Mouse (Mus musculus) hematopoietic stem cell, adult 5-6 weeks (primary cell): ENCODE results near the gene Arhgdib. TPM values are rescaled to one million over a fixed set of nuclear protein-coding genes. Genes with fewer than 3 reads are reported as not detected.

Source experiments
- ATAC-seq, 2 experiments: fragments of 125-278 bp in 1 of 2; replicated peaks in 1 of 2; 2 replicates each; pipeline ENCODE4 v1.8.0; 2016 to 2017; ENCODE audit warnings: inconsistent platforms in 2 of 2, mild to moderate bottlenecking in 2 of 2, moderate number of reproducible peaks in 2 of 2, low read depth in 1 of 2, moderate TSS enrichment in 1 of 2; ENCODE audit not compliant: low FRiP score in 2 of 2, poor library complexity in 2 of 2, severe bottlenecking in 2 of 2, insufficient read depth in 1 of 2, low TSS enrichment in 1 of 2
- total RNA-seq: library from RNA; stranded (forward); fragments of 172-1452, 232-1000 nt; gene quantifications from 2 replicates; pipeline ENCODE4 v1.2.3, GENCODE M21; 2017

The Arhgdib gene
- total RNA-seq, 1 experiment from 2014 or later, result 665 TPM

DNA sequence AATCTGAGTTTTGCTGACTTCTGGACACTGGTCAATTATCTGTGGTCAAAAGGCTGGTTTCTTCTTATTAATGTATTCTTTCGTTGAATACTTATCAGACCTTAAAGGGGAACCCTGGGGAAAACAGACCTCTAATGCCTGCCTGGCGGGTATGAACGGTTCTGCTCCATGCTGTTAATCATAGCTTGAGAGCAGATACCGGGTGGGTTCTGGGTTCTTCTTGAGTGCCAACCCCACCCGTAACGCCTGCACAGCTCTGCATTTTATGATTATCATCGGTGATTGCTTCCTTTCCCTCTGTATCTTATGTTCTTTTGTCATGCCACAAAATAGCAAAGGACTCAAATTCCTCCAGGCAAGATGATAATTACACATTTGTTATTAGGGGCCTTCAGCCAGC is 7.6 kb downstream of the Arhgdib start:
- ATAC-seq, result no peak

- no peak for ATAC-seq
These were observed 10.5 kb downstream of the Arhgdib start for GRCm38 (mm10) chr6:136931246-136931645.

- peak; percentile 98 to 100 for ATAC-seq
These were observed 11.0 kb downstream of the Arhgdib start for GRCm38 (mm10) chr6:136930677-136931076.

- ATAC-seq, result no peak
These were observed 14.1 kb downstream of the Arhgdib start for GRCm38 (mm10) chr6:136927626-136928025.

GRCm38 (mm10) chr6:136925049-136925448 is 16.6 kb downstream of the Arhgdib start:
- ATAC-seq, result peak in 1 of 2 experiments; percentile 40; a peak in 1 of 4 replicates

DNA sequence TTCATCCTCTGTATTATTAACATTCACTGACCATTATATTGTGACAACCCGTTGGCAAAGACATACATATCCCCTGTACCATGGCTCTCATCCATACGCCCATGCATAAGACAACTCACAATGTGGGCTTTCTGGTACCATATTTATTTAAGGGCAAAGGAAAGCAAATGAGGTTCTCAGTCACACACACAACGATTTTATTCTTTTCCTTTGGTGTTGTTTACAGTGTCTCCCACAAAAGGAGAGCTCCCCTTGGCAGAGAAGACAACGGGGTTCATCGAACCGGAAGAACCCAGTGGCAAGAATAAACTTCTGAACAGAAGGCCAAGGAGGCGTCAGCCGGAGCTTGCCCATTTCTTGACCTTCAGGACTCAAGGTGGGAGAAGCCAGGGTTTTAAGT is 18.2 kb downstream of the Arhgdib start, which contains the start of gene Pde6h:
Gene Pde6h (plus strand): TSS at position 301 of the 400 bp plus-strand sequence.
- no peak for ATAC-seq

- no peak for ATAC-seq
These were observed 18.8 kb downstream of the Arhgdib start for GRCm38 (mm10) chr6:136922871-136923270.

- ATAC-seq, result no peak
These were observed 19.6 kb downstream of the Arhgdib start, which contains the start of gene Erp27 for GRCm38 (mm10) chr6:136922080-136922479. Erp27 (minus strand) TSS chr6:136922180.

DNA sequence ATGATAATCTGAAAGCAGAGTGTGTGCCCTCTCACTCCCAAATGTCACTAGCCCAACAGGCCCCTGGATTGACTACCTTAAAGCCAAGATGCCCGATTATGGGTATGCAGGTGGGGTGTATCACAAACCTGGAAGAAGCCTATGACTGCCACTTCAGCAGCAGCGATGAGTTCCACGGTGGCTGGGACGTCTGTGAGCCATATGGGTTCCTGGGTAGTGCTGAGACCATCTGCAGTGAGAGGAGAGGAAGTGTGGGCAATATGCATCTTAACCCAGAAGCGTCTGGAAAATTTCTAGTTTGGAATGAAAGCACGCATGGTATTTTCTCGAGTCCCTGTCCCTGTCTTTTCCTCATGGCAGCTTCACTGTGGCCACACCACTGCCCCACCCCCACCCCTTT is 20.1 kb downstream of the Arhgdib start:
- ATAC-seq, result peak in 1 of 2 experiments; percentile 35; a peak in 1 of 4 replicates

DNA sequence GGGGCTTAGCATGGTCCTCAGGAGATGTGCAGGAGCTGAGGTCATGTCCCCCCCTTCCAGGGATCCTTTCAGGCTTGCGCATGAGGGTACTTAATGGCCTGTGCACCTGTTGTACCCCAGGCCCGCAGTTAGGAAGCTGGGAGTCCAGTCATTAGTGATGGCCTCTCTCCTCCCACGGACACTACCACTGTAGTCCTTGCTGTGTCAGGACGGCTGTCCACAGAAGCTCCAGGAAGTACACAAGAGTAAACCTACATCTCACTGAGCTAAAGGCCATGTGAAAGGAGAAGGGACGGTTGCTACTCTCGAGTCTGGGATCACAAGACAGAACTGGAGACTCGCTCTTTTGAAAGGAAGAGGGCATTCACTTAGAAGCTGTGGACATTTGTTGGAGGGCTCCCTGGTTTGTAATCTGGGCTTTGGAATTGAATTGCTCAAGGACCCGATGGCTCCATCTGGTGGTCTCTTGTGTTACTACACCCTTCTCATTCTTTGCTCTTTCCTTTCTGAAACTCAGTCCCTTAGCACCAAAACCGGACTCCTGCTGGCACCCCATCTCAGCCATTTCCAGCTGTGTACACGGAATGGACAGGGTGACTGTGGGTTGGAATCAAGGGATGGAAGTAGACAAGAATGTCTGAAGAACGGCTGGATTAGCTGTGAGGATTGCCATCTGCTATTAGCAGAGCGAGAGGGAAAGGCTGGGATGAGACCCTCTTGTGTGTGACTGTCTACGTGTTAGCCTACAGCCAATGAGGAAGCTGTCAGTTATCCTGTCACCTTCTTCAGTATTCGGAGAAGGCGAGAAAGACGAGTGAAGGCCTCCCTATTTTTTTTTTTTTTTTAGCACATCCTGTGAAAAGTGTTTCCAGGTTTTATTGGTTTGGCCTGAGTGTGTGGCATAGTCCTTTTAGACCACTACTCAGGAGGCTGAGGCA is 21.1 kb downstream of the Arhgdib start:
- ATAC-seq, result peak; percentile 47 to 60; a peak in 3 of 4 replicates

DNA sequence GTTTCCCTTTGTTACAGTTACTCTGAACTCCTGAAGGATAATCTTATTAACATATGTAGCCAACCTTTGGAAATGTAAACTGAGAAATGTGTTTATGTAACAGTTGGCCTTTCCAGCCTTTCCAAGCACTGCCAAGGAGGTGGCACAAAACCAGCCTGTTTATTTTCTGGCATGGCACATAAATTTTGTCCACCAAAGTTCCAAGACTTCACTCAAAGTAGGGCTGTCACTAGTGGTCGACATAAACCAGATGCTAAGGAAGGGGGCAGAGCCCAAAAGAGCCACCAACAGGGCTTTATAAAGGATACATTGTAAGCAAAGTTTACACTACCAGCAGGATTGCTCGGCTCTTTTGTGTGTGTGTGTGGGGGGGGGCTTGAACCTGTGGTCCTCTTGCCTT is 23.8 kb downstream of the Arhgdib start:
- ATAC-seq, result no peak

DNA sequence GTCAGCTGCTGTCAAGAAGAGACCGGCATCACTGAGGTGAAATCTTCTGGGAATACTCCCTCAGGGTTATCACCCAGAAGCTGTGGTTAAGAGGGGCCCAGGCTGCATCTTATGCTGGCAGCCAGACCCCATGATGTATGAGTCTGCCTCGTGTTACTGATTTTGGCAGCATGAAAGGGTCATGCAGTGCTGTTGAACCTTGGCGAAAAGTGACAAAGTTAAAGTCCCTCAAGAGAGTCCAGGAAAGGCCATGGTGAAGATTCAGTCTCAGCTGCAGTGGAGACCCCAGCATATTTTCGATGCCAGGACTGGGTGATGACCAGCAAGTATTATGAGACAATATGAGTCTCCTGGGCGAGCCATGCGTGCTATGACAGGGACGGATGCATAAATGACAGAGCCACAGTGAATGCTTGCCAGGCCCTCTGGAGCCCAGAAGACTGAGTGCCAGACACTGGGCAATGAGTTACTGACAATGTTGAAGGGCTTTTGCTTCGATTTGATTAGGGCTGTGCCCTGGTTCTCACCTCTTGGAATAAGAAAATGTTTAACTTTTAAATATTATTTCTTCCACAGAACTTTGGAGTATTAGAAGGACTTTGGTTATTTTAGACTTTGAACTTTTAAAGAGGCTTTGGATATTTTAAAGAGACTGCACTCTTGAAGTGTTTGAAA is 25.8 kb downstream of the Arhgdib start:
- ATAC-seq, result no peak

- no peak for ATAC-seq
These were observed 27.5 kb downstream of the Arhgdib start for GRCm38 (mm10) chr6:136914234-136914633.

DNA sequence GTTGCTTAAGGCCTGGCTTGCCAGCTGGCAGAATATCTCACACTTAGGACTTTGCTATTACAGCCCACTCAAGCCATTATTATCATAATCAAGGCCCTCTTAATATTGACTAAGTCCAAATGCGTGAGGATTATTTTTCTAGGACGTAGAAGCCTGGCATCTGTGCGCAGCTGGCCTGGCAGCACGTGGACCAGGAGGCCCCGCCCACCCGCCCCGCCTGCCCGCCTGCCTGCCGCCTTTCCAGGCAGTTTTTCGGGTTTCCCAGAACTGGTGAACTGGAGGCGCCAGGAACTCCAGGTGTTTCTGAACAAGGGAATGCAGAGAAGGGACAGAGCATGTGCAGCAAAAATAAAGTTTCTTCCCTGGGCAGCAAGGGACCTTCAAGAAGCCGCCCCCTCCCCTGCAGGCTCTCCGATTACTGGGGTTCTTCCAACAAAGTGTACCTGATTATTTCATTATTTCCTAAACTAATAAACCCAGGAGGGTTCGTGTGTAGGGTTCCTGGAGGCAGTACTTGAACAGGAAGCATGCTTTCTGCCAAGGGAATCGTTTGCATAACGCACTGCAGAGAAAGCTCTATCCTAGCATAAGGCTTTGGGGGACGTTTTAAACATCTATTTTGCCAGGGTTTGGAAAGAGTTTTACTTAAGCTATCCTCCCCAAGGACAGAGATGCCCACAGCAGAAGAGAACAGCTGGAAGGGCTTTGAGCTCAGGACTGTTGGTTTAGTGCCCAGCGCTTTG is 28.1 kb downstream of the Arhgdib start:
- ATAC-seq, result no peak

- ATAC-seq, result no peak
These were observed 28.9 kb downstream of the Arhgdib start for GRCm38 (mm10) chr6:136912751-136913265.

- no peak for ATAC-seq
These were observed 31.3 kb downstream of the Arhgdib start for GRCm38 (mm10) chr6:136910247-136910890.

DNA sequence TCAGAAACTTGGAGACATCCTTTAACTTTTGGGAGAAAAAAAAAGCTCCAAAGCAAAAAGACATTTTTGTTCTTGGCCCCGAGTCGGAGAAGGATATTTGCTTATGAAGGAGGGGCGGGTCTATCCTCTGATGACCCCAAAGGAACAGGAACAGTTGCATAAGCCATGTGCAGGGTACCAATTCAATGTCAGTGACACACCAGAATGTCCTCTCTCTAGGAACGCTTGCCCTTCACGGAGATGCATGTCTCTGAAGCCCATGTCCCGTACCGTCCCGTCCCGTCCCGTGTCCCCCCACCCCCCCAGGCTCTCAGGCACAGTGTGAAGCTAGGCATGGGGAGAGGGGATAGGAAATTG is 34.8 kb downstream of the Arhgdib start:
- ATAC-seq, result no peak
